Mouse (Mus musculus) cerebellum, adult 2 months (tissue): ENCODE data around the gene Phf7.

Experiments
- CTCF ChIP-seq: fragments of 200-500 bp; IDR thresholded peaks from 2 replicates; pipeline ENCODE4 v1.5.1; 2011; ENCODE audit warnings: low read depth, mild to moderate bottlenecking, control low read depth, low read length, moderate library complexity, borderline replicate concordance; ENCODE audit not compliant: insufficient read depth
- POLR2A ChIP-seq: fragments of 200-500 bp; IDR thresholded peaks from 2 replicates; pipeline ENCODE4 v1.6.1; 2011; ENCODE audit warnings: low read length, control low read depth, borderline replicate concordance; ENCODE audit not compliant: insufficient read depth

DNA sequence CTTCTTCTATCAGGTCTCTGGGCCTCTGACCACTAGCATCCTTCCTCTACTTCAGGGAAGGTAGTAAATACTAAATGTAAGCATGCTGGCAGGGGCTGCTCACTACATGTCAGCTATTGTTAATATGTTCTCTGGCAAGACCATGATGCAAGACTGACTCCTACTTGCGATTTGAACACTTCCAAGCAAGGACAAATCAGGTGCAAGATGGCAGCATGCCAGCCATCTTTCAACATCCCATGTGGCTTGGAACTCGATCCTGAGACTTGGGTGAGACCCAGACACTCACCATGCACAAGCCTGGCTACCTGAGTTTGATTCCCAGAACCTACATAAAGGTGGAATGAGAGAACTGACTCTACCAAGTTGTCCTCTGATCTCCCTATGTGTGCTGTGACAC lies 59.2 kb downstream of the Phf7 start:
- no peak for TF ChIP-seq POLR2A
- TF ChIP-seq CTCF, result no peak
